Mouse (Mus musculus): ENCODE data around the gene Tcerg1l.

GRCm38 (mm10) chr7:138389941-138390340 is 7.6 kb downstream of the Tcerg1l start:
- TF ChIP-seq POLR2A (IDR thresholded peaks at IDR 0.05; ENCODE audit: insufficient read depth, low read depth, low read length) (no peak), CTCF (IDR thresholded peaks at IDR 0.05; ENCODE audit: insufficient read depth, low read depth, low read length) (no peak)

Data from olfactory bulb, adult 2 months (tissue).